Mouse (Mus musculus): ENCODE measurements at regions not wholly inside any gene's neighbourhood (a gene's known extent, or its start where the extent isn't known, plus 50 kb on each side); places are given as distances from the start of the nearest gene placed in this dataset.

- no peak for DNase-seq
Observed at GRCm38 (mm10) chr8:8054224-8054916, 606.7 kb downstream of the Efnb2 start.

DNA sequence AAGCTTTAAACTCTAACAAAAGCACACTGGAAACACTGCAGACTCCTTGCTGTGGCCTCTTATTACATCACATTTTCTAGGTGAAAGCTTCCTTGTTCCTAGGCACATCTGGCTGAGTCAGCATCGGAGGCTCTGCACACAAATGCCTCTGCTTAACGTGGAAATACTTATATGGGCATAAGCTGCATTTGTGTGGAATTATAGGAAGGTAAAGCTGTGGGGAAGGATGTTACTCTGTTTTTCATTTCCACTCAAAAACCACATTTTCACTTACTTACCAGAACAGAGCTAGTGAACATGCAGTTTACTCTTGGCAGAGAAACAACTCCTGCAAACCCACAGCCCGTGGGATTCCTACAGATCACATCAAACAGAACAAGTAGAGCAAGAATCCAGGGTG is 609.9 kb downstream of the Efnb2 start:
- no peak for DNase-seq

GRCm38 (mm10) chr8:8050778-8051177 is 610.3 kb downstream of the Efnb2 start:
- DNase-seq: no peak

DNA sequence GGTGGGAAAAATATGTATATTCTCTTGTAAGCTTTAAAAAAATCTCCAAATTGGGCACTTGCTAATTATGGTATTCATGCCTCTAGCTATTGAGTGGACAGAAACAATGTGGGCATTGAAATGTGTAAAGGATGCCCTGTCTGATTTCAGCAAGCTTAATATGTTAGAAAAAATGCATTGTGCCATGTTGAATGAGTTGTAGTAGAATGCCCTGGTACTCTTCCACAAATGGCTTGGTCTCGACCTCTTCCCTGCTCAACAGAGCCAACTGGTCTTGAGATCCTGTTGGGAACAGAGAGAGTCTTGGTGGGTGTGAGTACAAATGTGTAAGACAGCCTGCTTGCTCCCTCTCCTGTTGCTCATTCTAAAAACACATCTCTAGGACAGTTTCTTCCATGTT is 616.1 kb downstream of the Efnb2 start:
- DNase-seq: no peak

DNA sequence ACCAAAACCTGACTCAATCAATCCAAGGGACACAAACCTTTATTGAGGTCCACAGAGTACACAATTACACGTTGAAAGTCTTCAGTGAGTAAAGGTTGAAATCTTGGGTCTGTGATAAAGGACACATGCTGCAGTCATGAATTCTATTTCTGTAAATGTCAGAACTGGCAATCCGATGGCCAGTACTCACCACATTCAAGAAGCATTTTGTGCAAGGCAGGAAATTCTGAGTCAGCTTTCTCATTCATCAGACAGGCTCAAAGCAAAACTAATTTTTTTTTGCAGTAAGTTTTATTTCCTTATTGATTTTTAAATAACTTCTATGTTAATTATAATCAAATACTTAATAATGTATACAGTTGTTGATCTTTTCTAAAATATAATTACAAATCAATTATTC is 616.7 kb downstream of the Efnb2 start:
- DNase-seq: no peak

GRCm38 (mm10) chr8:8037929-8038328 is 623.1 kb downstream of the Efnb2 start:
- no peak for DNase-seq

- no peak for DNase-seq
Observed at GRCm38 (mm10) chr8:8011151-8011550, 649.9 kb downstream of the Efnb2 start.

- DNase-seq: no peak
Observed at GRCm38 (mm10) chr8:7994905-7995304, 666.1 kb downstream of the Efnb2 start.

- DNase-seq: no peak
Observed at GRCm38 (mm10) chr8:7988820-7989219, 672.2 kb downstream of the Efnb2 start.

DNA sequence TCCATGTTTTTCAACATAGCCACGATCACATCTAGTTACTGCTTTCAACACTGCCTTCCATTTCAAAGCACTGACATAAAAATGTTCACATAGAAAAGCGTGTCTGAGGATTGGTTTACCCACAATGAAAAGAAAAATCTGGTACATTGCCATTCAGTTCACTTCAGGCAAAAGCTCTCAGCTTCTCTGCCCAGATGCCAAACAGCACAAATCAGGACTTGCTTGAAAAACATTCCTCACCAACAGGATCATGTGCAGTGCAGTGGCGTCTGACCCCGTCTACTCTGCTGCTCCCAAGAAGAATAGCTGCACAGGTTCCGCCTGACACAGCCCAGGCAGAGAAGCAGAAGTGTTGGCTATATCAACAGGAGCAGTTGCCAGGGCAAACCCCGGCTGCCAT is 684.0 kb downstream of the Efnb2 start:
- no peak for DNase-seq

- DNase-seq: no peak
Observed at GRCm38 (mm10) chr8:7973791-7974190, 687.3 kb downstream of the Efnb2 start.

DNA sequence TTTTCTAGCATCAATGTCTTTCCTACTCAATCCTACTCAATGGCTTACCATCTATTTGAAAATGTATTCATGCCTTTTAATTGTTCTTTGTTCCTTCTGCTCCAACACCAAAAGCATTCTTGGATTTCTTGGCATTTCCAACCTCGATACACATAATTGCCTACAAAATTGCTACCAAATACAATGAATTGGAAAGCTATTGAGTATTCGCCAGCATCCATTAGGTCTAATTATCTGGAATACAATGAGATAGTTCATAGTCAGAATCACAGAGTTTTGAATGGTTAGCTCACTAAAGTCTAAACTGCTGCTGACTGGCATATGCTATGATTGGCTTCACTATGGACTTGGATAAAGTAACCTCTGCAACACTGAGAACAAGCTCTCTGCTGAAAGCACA is 696.8 kb downstream of the Efnb2 start:
- DNase-seq: no peak

DNA sequence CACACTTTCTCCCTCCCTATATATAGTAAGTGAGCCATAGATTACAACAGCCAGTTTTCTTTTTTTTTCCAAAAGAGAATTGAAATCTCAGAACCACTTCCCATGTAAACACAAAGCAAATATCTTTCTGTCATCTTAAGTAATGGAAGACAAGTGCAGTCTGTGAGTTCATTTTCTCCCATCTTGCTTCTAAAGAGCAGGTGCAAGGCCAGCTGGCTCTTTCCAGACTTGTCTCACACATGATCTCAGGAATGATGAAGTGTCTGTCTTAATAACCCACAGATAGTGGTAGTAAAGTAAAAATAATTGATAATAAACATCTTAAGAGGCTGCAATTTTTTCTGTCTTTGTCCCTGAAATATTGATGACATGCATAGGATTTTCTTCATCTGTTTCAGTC is 704.3 kb downstream of the Efnb2 start:
- no peak for DNase-seq

DNA sequence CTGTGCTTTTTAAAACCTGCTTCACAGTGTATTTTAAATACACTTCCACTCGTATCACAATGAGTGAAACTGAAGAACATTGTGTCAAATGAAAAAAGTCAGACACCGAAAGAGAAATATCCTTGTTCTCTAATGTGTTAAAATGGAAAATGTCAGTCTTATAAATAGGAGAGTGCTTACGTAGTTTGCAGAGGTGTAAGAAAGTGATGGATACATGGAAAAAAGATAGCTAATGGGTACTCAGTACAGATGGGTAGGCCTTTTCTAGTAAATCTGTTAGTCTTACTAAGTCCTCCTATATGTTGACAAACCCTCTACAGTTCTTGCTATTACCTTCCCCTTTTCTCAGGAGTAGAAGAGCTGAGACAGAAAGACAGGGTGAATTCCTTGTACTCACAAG is 706.2 kb downstream of the Efnb2 start:
- no peak for DNase-seq

DNA sequence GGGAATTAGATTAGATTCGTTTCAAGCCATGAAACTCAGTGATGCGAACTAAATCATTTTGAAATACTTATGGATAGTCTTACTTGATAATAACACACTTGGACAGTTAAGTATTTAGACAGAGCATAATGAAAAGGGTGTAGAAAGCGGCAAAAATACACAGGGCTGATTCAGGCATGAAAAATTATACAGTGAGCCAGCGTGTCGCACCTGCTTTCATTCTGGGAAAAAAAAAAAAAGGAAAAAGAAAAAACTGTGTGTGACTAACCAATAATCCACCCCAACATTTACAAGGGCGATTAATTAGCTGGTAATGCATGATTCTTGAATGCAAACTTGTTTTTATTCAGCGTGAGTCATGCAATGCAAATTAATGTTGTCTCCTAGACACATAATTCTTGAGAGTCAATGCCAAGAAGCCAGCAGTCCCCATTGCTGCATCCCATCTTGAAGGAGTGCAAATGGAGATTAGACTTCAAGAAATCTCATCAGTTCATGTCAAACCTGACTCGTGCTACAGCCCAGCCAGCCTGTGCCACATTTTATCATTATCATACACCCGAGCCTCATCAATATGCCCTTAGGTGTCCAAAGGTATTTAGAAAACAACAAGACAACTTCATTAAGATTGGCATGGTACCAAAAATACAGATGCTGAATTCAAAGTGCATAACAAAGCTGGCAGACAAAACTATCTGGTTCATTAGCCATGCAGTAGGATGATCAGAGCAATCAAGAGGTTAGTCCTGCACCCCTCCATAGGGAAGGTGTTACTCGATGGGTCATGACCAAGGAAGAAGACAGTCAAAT is 714.9 kb downstream of the Efnb2 start:
- no peak for DNase-seq

DNA sequence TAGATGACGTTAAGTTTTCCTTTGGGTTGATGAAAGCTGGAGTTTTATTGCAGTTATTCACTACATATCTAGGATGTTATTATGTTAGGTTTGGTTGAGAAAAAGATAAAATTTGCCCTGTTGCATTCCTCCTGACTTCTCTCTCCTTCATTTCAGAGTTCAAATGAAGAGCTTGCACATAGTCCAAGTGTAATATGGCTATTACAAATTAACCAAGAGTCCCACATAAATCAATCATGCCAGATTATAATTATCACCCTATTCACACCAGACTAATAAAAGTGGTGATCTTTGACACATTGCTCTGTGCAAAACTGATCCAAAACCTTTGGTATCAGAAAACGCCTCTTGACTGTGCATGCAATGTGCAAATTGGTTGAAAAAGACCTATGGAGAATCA is 724.4 kb downstream of the Efnb2 start:
- DNase-seq: no peak

DNA sequence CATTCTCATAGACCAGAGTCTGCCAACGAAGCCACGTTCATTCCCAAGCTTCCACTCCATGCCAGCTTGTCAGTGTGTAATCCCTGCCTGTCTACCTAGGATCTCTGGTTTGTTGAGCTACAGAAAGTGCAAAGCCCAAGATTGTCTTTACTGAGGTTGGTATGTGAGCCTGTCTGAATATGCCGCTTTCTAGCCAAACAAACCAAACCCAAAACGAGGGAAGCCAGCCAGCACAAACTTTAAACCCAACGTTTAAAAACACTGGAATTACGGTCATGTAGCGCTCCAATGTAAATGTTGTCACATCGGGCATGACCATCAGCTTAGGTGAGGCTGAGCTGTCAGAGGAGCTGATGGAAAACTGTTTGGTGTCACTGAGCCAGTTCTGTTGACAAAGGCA is 741.6 kb downstream of the Efnb2 start:
- no peak for DNase-seq

DNA sequence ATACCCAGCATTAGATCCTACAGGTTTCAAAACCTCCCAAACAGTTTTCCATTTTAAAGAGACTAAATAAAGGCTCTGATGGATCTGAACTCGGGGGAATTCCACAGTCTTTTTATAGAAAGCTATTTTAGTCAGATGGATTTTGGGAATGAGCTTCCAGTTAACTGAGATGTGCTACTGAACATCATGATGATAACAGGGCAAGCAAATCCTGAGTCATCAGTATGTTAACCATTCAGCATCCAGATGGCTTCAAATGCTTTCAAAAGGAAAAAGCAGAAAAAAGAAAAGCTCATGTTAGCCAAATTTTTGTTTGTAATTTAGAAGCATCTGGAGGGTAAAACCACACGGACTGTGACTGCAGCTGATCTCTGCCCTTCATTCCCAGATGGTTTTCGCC is 766.7 kb downstream of the Efnb2 start:
- DNase-seq: no peak

DNA sequence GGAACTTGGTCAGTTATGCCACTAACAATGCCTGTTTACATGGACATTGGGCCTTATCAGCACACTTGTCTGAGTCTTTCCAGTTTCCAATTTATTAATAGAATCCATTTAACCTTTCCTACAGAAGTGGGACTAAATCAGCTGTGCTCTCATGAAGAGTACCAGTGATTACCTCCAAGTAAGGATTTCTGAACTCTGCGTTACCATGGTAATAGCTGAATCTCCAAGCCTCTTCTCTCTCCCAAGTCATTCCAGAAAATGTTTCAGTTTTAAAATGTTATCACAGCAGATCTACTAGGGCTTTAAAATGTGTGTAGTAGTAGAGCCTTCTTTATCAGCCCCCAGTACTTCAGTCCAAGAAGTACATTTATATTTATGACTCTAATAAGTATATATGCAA is 807.9 kb downstream of the Efnb2 start:
- DNase-seq: no peak

GRCm38 (mm10) chr8:7850573-7850972 is 810.5 kb downstream of the Efnb2 start:
- no peak for DNase-seq

- no peak for DNase-seq
Observed at GRCm38 (mm10) chr8:7831948-7832347, 829.1 kb downstream of the Efnb2 start.

- DNase-seq: no peak
Observed at GRCm38 (mm10) chr8:7827811-7828210, 833.2 kb downstream of the Efnb2 start.

DNA sequence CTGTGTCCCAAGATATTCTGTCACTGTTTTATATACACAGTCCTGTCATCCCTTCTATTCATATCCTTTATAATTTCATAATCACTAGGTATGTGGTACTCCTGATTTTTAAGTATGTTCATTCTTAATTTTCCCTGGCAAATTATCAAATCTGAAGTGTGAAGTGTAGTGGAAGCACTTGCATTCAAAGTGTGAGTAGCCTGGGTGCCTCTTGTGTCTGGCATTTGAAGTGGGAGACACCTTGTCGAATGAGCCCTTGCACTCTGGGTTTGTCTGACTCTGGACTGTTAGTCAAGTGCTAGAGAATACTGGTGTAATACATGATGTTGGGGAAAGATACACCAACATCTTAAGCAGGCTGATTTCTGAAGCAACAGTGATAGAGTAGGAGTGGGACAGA is 852.6 kb downstream of the Efnb2 start:
- DNase-seq: no peak

GRCm38 (mm10) chr8:7799221-7799620 is 861.8 kb downstream of the Efnb2 start:
- DNase-seq: no peak

All from adrenal gland, adult 2 months (tissue).